ENCODE assay signal across 15 mouse cellular contexts in genomic region chr5:119015606-119016255, GRCm38 (mm10).
A peak's percentile ranks its signal among the peaks of the same experiment; 100 is the strongest.
DNase-seq lines count a peak whose midpoint lies in the region; ATAC-seq lines count a peak whose summit lies in the region.
"Had no signal": no experiment of that assay in that cellular context is flagged by ENCODE, and none has a peak within 500 bp of the region (broad histone marks: within the 10 kb centered on the region; RNA-seq: fewer than 3 reads in every experiment).

No protein-coding gene starts in this region.

- H3K27me3 ChIP-seq in embryonic facial prominence, embryonic 11.5 days (ENCODE audit: control insufficient read depth, insufficient read depth, low read length) = no peaks in the 10 kb centered on the region
- H3K27me3 ChIP-seq in hindbrain, embryonic 12.5 days = no peaks in the 10 kb centered on the region
- H3K27me3 ChIP-seq in midbrain, embryonic 13.5 days = no peaks in the 10 kb centered on the region
- H3K27me3 ChIP-seq: stomach, embryonic 15.5 days had no signal

- no peak overlapping the region for H3K4me3 ChIP-seq in embryonic facial prominence, embryonic 11.5 days (ENCODE audit: low read depth, low read length)
- no peak overlapping the region for H3K4me3 ChIP-seq in hindbrain, embryonic 12.5 days
- no peak overlapping the region for H3K4me3 ChIP-seq in midbrain, embryonic 13.5 days (replicated peaks)
- H3K4me3 ChIP-seq: liver, embryonic 12.5 days; stomach, embryonic 15.5 days had no signal

- WGBS in embryonic facial prominence, embryonic 11.5 days = 10% methylated on average over 15 of the region's 15 CpGs
- WGBS in hindbrain, embryonic 12.5 days = 16% methylated on average over 15 of the region's 15 CpGs
- 10% methylated on average over 15 of the region's 15 CpGs for WGBS in midbrain, embryonic 13.5 days

- no peak overlapping the region; the same call in 1 of the 2 replicates for H3K9ac ChIP-seq in embryonic facial prominence, embryonic 11.5 days (replicated peaks; ENCODE audit: low read length)
- no peak overlapping the region for H3K9ac ChIP-seq in hindbrain, embryonic 12.5 days
- 0 out of 2 replicates have a peak overlapping the region, but pooled peaks have one; percentile 4 for H3K9ac ChIP-seq in midbrain, embryonic 13.5 days (replicated peaks)
- H3K9ac ChIP-seq: liver, embryonic 12.5 days; stomach, embryonic 15.5 days had no signal

- no peaks in the 10 kb centered on the region for H3K9me3 ChIP-seq in embryonic facial prominence, embryonic 11.5 days (replicated peaks; ENCODE audit: control insufficient read depth, low read length)
- H3K9me3 ChIP-seq in hindbrain, embryonic 12.5 days (replicated peaks) = no peaks in the 10 kb centered on the region
- H3K9me3 ChIP-seq in midbrain, embryonic 13.5 days = no peaks in the 10 kb centered on the region; the same call in 1 of the 2 replicates
- H3K9me3 ChIP-seq: liver, embryonic 12.5 days; stomach, embryonic 15.5 days had no signal

- peak; percentile 11 for DNase-seq in Muller cell, postnatal 12 days (ENCODE audit: inconsistent ontology term)
- DNase-seq in embryonic facial prominence, embryonic 11.5 days (ENCODE audit: low spot score) = no peak
- DNase-seq in kidney, adult 9 months = no peak
- DNase-seq in heart, postnatal 25 days (ENCODE audit: low spot score) = no peak
- DNase-seq in lung, postnatal 25 days (ENCODE audit: low spot score) = no peak
- DNase-seq: cerebellum, postnatal 25 days; heart, postnatal 36 days; kidney, postnatal 14 days; lung, postnatal 4 days; thymus, postnatal 4 days had no signal

- H3K27ac ChIP-seq in embryonic facial prominence, embryonic 11.5 days (replicated peaks; ENCODE audit: low read depth, low read length) = no peak overlapping the region
- 0 out of 2 replicates have a peak overlapping the region, but pooled peaks have one; percentile 9 for H3K27ac ChIP-seq in hindbrain, embryonic 12.5 days
- no peak overlapping the region for H3K27ac ChIP-seq in midbrain, embryonic 13.5 days
- H3K27ac ChIP-seq: liver, embryonic 12.5 days; stomach, embryonic 15.5 days had no signal

- H3K4me1 ChIP-seq in embryonic facial prominence, embryonic 11.5 days (ENCODE audit: control insufficient read depth, insufficient read depth, low read length) = no peaks in the 10 kb centered on the region
- H3K4me1 ChIP-seq in hindbrain, embryonic 12.5 days = peaks cover 6% of the 10 kb centered on the region
- H3K4me1 ChIP-seq in midbrain, embryonic 13.5 days (replicated peaks) = peaks cover 11% of the 10 kb centered on the region
- H3K4me1 ChIP-seq: liver, embryonic 12.5 days; stomach, embryonic 15.5 days had no signal

- no peaks in the 10 kb centered on the region for H3K36me3 ChIP-seq in embryonic facial prominence, embryonic 11.5 days (replicated peaks; ENCODE audit: control insufficient read depth, insufficient read depth, low read depth, low read length)
- no peaks in the 10 kb centered on the region for H3K36me3 ChIP-seq in hindbrain, embryonic 12.5 days
- no peaks in the 10 kb centered on the region for H3K36me3 ChIP-seq in midbrain, embryonic 13.5 days
- H3K36me3 ChIP-seq: liver, embryonic 12.5 days; stomach, embryonic 15.5 days had no signal

- peak; percentile 75; the same call in 1 of the 2 replicates for ATAC-seq in embryonic facial prominence, embryonic 11.5 days (replicated peaks; ENCODE audit: insufficient number of reproducible peaks, low FRiP score, low TSS enrichment, low read depth)
- ATAC-seq in hindbrain, embryonic 12.5 days (ENCODE audit: low FRiP score) = peak; percentile 71
- ATAC-seq in midbrain, embryonic 13.5 days = peak; percentile 91
- ATAC-seq in erythroid progenitor cell, adult 5-6 weeks (replicated peaks; ENCODE audit: low FRiP score, poor library complexity, severe bottlenecking) = no peak
- ATAC-seq: liver, embryonic 12.5 days had no signal

- intact Hi-C loops in heart, postnatal 25 days (cut with DNase I) = no loop called here

- no peak overlapping the region for H3K4me2 ChIP-seq in embryonic facial prominence, embryonic 11.5 days (ENCODE audit: low read depth, low read length)
- 0 out of 2 replicates have a peak overlapping the region, but pooled peaks have one; percentile 1 for H3K4me2 ChIP-seq in hindbrain, embryonic 12.5 days (replicated peaks)
- no peak overlapping the region for H3K4me2 ChIP-seq in midbrain, embryonic 13.5 days (replicated peaks)
- H3K4me2 ChIP-seq: liver, embryonic 12.5 days; stomach, embryonic 15.5 days had no signal
